Mouse (Mus musculus) liver, embryonic 11.5 days (tissue): ENCODE results near the gene Grifin. TPM values are rescaled to one million over a fixed set of nuclear protein-coding genes. Genes with fewer than 3 reads are reported as not detected.

Source experiments
- ATAC-seq: fragments of 200-750 bp; cut with Nextera tagmentation; replicated peaks from 2 replicates; pipeline ENCODE4 v1.8.0; 2017; ENCODE audit warnings: moderate number of reproducible peaks, mild to moderate bottlenecking, moderate TSS enrichment, moderate library complexity; ENCODE audit not compliant: low FRiP score
- DNase-seq: peaks from one replicate; pipeline ENCODE4 v3.0.0-alpha.2; 2017; ENCODE audit warnings: low spot score
- H3K27ac ChIP-seq: fragments of 300-500 bp; sonication (generic); 2 replicates; pipeline ENCODE4 v1.5.1; 2014; ENCODE audit warnings: mild to moderate bottlenecking, low read depth, low read length, control low read depth
- H3K27me3 ChIP-seq: fragments of 300-500 bp; sonication (generic); replicated peaks from 2 replicates; pipeline ENCODE4 v1.6.1; 2014; ENCODE audit warnings: low read length, mixed read lengths; ENCODE audit not compliant: control insufficient read depth, insufficient read depth
- H3K36me3 ChIP-seq: fragments of 300-500 bp; sonication (generic); 2 replicates; pipeline ENCODE4 v1.6.1; 2014; ENCODE audit warnings: mild to moderate bottlenecking, low read length, moderate library complexity, mixed read lengths; ENCODE audit not compliant: control insufficient read depth, insufficient read depth
- H3K4me1 ChIP-seq: fragments of 300-500 bp; sonication (generic); replicated peaks from 2 replicates; pipeline ENCODE4 v1.6.1; 2014; ENCODE audit warnings: low read length, mixed read lengths; ENCODE audit not compliant: control insufficient read depth, insufficient read depth
- H3K4me2 ChIP-seq: fragments of 300-500 bp; sonication (generic); 2 replicates; pipeline ENCODE4 v1.6.1; 2014; ENCODE audit warnings: mild to moderate bottlenecking, control low read depth, moderate library complexity
- H3K4me3 ChIP-seq: fragments of 300-500 bp; sonication (generic); 2 replicates; pipeline ENCODE4 v1.5.1; 2014; ENCODE audit warnings: low read depth, low read length, control low read depth
- H3K9ac ChIP-seq: fragments of 300-500 bp; sonication (generic); 2 replicates; pipeline ENCODE4 v1.6.1; 2014; ENCODE audit warnings: low read depth, low read length, control low read depth
- H3K9me3 ChIP-seq: fragments of 300-500 bp; sonication (generic); 2 replicates; pipeline ENCODE4 v1.6.1; 2016; ENCODE audit warnings: low read length, inconsistent platforms, mixed read lengths; ENCODE audit not compliant: control insufficient read depth
- WGBS: fragments of 180-500 bp; shearing (Covaris S2); extraction: QIAGEN DNeasy Blood & Tissue Kit; methylation state at CpG from one replicate; pipeline ENCODE4 v1.1.7; 2014; 5-methylcytosine and 5-hydroxymethylcytosine counted together
- polyA plus RNA-seq: library from polyadenylated mRNA; unstranded; fragments of >200 nt; fragmentation: Nextera tagmentation; extraction: Ambion mirVana; gene quantifications from 2 replicates; pipeline ENCODE4 v1.2.1, GENCODE M21; 2014

Gene Grifin
- 1.8 and 2.6 TPM in 2 replicates for polyA plus RNA-seq

DNA sequence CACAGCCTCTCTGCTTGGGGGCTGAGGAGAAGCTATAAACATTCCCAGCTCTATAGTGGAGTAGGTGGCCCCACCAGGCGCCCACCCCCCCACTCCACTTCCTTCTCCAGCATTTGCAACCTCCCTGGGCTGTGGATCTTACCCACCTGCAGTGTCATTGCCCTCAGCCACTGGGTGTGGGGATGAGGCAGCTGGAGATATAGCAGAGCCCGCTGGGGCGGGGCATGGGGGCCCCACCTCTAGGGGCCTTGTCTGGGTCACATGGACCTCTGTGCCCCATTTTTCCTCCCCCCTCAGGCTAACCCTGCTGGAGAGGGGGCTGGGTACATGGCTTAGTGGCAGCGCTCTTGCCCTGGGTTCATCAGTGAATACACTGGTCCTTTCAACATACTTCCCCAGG lies at the start of gene Grifin:
Gene Grifin (minus strand): TSS at position 176 of the 400 bp plus-strand sequence.
- no peaks in the 10 kb centered on the region for H3K9me3 ChIP-seq
- peak within 1 kb of the TSS; percentile 18; the same call in 1 of the 2 replicates for H3K9ac ChIP-seq
- H3K27ac ChIP-seq = no peak within 1 kb of the TSS; the same call in 1 of the 2 replicates
- no peak within 1 kb of the TSS for H3K4me3 ChIP-seq
- DNase-seq = no peak
- peak; percentile 83 for ATAC-seq
- WGBS = 69% methylated on average over 4 of the region's 4 CpGs
- H3K27me3 ChIP-seq = no peaks in the 10 kb centered on the region
- peak within 1 kb of the TSS; percentile 26; the same call in 1 of the 2 replicates for H3K4me2 ChIP-seq
- peaks cover 31% of the 10 kb centered on the region for H3K4me1 ChIP-seq
- H3K36me3 ChIP-seq = no peaks in the 10 kb centered on the region

DNA sequence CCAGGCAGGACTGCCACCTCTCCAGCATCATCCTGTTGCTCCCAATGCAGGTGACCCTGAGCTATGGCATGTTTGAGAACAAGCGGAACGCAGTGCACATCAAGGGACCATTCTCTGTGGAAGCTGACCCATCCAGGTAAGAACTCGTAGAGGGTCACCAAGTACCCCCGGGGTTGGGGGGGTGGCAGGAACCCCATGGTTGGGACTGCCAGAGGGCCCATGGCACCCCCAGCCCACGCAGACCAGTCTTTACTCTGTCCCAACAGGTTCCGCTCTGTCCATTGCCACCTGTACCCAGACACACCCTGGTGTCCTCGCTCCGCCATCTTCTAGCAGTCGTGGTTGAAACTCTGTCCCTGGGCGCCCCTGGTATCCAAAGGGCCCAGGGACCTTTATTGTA lies 49.3 kb upstream of the Grifin start:
- no peak overlapping the region; the same call in 1 of the 2 replicates for H3K9ac ChIP-seq
- ATAC-seq (no peak), DNase-seq (no peak)
- 92% methylated on average over 10 of the region's 10 CpGs for WGBS
- H3K27ac ChIP-seq = peak overlapping the region; percentile 74; the same call in 1 of the 2 replicates
- peaks cover 51% of the 10 kb centered on the region for H3K4me1 ChIP-seq
- H3K4me3 ChIP-seq = no peak overlapping the region
- H3K4me2 ChIP-seq = peak overlapping the region; percentile 41
- peaks cover 34% of the 10 kb centered on the region for H3K27me3 ChIP-seq
- H3K9me3 ChIP-seq = no peaks in the 10 kb centered on the region
- H3K36me3 ChIP-seq = peaks cover 4% of the 10 kb centered on the region; the same call in 1 of the 2 replicates

DNA sequence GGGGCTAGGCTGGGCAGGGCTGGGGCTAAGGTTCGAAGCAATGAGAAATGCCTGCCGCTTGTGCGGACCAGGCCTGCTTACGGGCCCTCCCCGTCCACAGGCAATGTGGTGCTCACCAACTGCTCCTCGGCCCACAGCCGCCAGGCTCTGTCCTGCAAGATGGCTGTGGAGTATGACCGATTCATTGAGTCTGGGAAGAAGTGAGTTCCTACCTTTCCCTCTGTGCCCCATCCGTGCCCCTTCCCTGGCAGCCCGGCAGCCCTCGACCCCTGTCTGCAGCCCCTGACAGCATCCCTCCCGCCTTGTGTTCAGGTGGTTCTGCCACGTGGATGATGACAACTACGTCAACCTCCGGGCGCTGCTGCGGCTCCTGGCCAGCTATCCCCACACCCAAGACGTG lies 47.3 kb upstream of the Grifin start:
- no peak overlapping the region for H3K27ac ChIP-seq
- no peak for DNase-seq
- WGBS = 75% methylated on average over 18 of the region's 18 CpGs
- H3K27me3 ChIP-seq = peaks cover 54% of the 10 kb centered on the region
- H3K4me1 ChIP-seq = peaks cover 61% of the 10 kb centered on the region
- H3K9ac ChIP-seq = no peak overlapping the region
- no peaks in the 10 kb centered on the region for H3K9me3 ChIP-seq
- no peak overlapping the region for H3K4me2 ChIP-seq
- H3K4me3 ChIP-seq = no peak overlapping the region
- H3K36me3 ChIP-seq = peaks cover 4% of the 10 kb centered on the region; the same call in 1 of the 2 replicates
- no peak for ATAC-seq

DNA sequence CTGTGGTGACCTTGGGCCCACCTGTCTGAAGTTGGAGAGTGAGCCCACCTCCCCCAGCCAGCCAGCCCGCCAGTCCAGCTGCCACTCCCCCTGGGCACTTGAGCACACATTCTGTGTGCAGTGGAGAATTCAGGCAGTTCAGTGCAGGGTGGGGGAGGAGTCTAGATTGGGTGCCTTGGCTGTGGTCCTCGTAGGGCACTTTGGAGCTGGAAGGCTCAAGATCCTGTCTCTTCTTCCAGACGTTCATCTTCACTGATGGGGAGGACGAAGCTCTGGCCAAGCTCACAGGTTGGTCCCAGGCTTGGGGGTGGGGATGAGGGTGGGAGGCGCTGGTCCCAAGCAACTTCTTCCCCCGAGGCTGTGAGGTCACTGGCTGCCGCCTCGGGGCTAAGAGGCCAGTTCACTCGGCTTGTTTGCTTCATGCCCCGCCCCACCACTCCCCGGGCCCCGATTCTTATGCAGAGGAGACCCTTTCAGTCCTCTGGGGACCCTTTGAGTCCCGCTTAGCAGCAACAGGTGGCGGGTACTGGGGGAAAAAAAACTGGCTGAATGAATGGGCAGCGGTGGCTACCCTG lies 46.8 kb upstream of the Grifin start:
- H3K27ac ChIP-seq = peak overlapping the region; percentile 53
- DNase-seq (no peak), ATAC-seq (no peak)
- H3K4me3 ChIP-seq = peak overlapping the region; percentile 74; the same call in 1 of the 2 replicates
- H3K36me3 ChIP-seq = peaks cover 4% of the 10 kb centered on the region; the same call in 1 of the 2 replicates
- WGBS = 40% methylated on average over 15 of the region's 15 CpGs
- H3K27me3 ChIP-seq = peaks cover 58% of the 10 kb centered on the region
- H3K9me3 ChIP-seq = no peaks in the 10 kb centered on the region
- peaks cover 58% of the 10 kb centered on the region for H3K4me1 ChIP-seq
- peak overlapping the region; percentile 92 for H3K4me2 ChIP-seq
- H3K9ac ChIP-seq = peak overlapping the region; percentile 54

DNA sequence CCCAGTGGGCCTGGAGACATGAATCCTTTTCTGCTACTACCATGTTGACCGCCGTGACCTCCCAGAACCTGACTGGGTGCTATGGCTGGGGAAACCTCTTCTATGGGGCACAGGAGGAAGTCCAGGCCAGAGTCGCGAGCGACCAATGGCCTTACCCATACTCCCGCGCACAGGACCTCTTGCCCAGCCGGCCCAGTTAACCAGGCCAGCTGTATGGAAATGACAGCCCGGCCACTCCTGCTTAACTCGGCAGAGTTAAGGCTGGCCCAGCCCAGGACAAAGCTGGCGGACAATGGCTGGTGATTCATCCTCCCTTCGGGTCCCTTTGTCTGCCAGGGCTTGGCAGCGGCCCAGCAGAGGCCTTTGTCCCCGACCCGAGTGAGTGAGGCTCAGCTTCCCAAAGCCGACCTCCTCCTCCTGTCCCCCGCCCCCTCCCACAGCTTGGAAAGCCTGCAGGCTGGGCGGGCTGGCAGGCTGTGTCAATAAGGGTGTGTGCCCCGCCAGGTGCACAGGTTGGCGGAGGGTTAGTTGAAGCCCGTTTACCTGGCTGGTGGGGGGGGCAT lies 46.2 kb upstream of the Grifin start:
- WGBS = 33% methylated on average over 21 of the region's 21 CpGs
- Histone ChIP-seq H3K4me1 (peaks cover 57% of the 10 kb centered on the region), H3K4me3 (peak overlapping the region; percentile 74), H3K4me2 (peak overlapping the region; percentile 92), H3K36me3 (peaks cover 4% of the 10 kb centered on the region; the same call in 1 of the 2 replicates), H3K9ac (peak overlapping the region; percentile 54), H3K27me3 (peaks cover 64% of the 10 kb centered on the region), H3K9me3 (no peaks in the 10 kb centered on the region), H3K27ac (peak overlapping the region; percentile 61)
- no peak for ATAC-seq
- no peak for DNase-seq

DNA sequence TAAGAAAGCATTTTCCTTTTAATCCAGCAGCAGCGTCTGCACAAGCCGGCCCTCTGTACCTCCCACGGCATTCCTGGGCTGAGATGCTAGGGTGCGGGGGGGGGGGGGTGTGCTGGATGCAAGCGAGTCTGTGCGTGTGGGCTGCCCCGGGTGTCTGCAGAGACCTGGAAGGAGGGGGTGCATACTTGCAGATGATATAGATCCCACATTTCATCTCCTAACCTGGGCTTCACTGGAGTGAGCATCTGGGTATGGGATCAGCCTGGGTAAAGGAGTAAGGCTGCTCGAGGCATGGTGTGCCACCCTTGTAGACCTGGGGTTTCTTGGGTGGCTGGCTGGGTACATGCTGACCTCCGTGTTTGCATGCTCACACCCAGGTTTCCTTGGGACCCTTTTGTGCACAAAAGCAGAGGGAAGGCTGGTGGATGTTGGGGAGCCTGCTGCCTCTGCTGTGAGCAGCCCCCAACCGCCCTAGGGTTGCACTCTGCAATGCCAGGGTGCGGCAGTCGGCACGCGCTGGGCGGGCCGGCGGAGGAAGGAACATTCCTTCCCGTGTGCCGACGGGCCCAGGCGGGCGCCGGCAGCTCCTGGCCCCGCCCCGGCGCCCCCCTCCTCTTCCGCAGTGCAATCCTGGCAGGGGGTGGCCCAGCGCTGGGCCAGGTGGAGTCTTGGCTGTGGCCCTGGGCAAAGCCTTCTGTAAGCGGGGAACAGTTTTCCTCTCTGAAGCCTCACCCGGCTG lies 45.6 kb upstream of the Grifin start:
- H3K27me3 ChIP-seq = peaks cover 71% of the 10 kb centered on the region
- peak overlapping the region; percentile 92 for H3K4me2 ChIP-seq
- DNase-seq = no peak
- peak overlapping the region; percentile 54 for H3K9ac ChIP-seq
- no peak for ATAC-seq
- H3K4me1 ChIP-seq = peaks cover 53% of the 10 kb centered on the region
- no peaks in the 10 kb centered on the region for H3K9me3 ChIP-seq
- peaks cover 4% of the 10 kb centered on the region; the same call in 1 of the 2 replicates for H3K36me3 ChIP-seq
- H3K27ac ChIP-seq = peak overlapping the region; percentile 61
- 9% methylated on average over 30 of the region's 30 CpGs for WGBS
- peak overlapping the region; percentile 74 for H3K4me3 ChIP-seq

DNA sequence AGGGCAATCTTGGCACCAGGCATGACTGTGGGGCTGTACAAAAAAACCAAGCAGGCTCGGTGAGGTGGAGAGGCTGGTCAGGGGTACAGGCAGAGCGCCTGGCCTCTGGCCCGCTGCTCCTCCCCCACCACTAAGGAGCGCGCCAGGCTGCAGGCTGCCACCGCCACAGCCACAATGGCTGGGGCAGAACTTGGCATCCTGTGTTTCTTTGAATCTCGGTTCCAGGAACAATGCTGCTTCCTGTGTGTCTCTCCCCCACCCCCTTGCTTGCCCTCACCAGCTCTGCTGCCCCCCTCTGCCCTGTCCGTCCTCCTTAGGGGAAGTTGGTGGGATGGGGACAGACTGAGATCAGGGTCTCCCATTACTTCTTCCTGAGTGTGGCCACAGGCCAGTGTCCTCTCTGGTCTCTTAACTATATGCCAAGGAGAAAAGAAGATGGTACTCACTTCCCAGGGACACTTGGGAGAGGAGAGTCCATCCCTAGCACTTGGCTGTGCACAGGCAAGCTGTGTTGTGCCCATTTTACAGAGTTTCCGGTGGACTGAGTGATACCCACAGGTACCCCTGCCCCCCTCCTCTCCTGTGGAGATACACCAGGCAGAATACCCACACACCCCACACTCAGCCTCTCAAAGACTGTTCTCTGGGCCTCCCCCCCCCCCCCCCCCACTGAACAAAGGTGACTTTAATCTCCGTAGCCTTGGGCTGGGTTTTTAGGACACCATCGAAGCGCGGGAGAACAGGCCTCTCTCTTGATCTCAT lies 44.8 kb upstream of the Grifin start:
- H3K36me3 ChIP-seq = peaks cover 4% of the 10 kb centered on the region; the same call in 1 of the 2 replicates
- H3K27ac ChIP-seq = 0 out of 2 replicates have a peak overlapping the region, but pooled peaks have one; percentile 1
- H3K4me1 ChIP-seq = peaks cover 54% of the 10 kb centered on the region
- peak overlapping the region; percentile 92 for H3K4me2 ChIP-seq
- H3K9me3 ChIP-seq = no peaks in the 10 kb centered on the region
- WGBS = 27% methylated on average over 13 of the region's 13 CpGs
- peak overlapping the region; percentile 74 for H3K4me3 ChIP-seq
- ATAC-seq = no peak
- DNase-seq = no peak
- H3K9ac ChIP-seq = peak overlapping the region; percentile 80
- peaks cover 78% of the 10 kb centered on the region for H3K27me3 ChIP-seq

DNA sequence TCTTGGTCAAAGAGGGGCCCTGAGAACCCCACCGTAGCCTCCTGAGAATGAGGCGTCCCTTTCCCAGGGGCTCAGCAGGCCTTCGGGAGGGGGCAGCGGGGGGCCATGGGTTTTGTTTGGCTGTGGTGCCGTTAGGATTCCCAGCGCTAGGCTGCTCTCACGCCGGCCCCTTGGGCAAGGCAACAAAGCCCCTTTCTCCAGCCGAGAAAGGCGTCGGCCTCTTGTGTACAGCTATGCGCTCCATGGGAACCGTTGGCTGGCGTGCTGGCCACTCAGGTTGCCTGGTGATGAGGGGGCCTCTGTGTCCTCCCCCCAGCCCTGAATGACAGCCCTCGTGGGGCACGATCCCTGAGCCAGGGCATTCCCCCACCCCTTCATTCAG lies 43.8 kb upstream of the Grifin start:
- WGBS = 5% methylated on average over 16 of the region's 16 CpGs
- Histone ChIP-seq H3K4me2 (peak overlapping the region; percentile 92), H3K9me3 (no peaks in the 10 kb centered on the region), H3K27ac (peak overlapping the region; percentile 58; the same call in 1 of the 2 replicates), H3K36me3 (peaks cover 4% of the 10 kb centered on the region; the same call in 1 of the 2 replicates), H3K9ac (peak overlapping the region; percentile 80), H3K4me1 (peaks cover 45% of the 10 kb centered on the region), H3K27me3 (peaks cover 81% of the 10 kb centered on the region), H3K4me3 (peak overlapping the region; percentile 74)
- DNase-seq (no peak), ATAC-seq (no peak)
